Mouse (Mus musculus) neural tube, embryonic 15.5 days (tissue): ENCODE results near the gene Gabrr1. TPM values are rescaled to one million over a fixed set of nuclear protein-coding genes. Genes with fewer than 3 reads are reported as not detected.
"Not testable (repeated sequence)": the region's sequence is repeated elsewhere in the genome, so short reads cannot be mapped to it uniquely, and the experiment has no call there.

Source experiments
- ATAC-seq: fragments of 200-750 bp; cut with Nextera tagmentation; 2 replicates; pipeline ENCODE4 v1.8.0; 2017; ENCODE audit warnings: mild to moderate bottlenecking, moderate TSS enrichment, moderate library complexity; ENCODE audit not compliant: low FRiP score
- H3K27ac ChIP-seq: fragments of 300-500 bp; sonication (generic); replicated peaks from 2 replicates; pipeline ENCODE4 v1.5.1; 2015; ENCODE audit warnings: mild to moderate bottlenecking, inconsistent platforms
- H3K27me3 ChIP-seq: fragments of 300-500 bp; sonication (generic); replicated peaks from 2 replicates; pipeline ENCODE4 v1.6.1; 2015; ENCODE audit warnings: inconsistent platforms
- H3K36me3 ChIP-seq: fragments of 300-500 bp; sonication (generic); 2 replicates; pipeline ENCODE4 v1.6.1; 2015; ENCODE audit warnings: inconsistent platforms
- H3K4me1 ChIP-seq: fragments of 300-500 bp; sonication (generic); 2 replicates; pipeline ENCODE4 v1.6.1; 2015; ENCODE audit warnings: inconsistent platforms
- H3K4me2 ChIP-seq: fragments of 300-500 bp; sonication (generic); 2 replicates; pipeline ENCODE4 v1.6.1; 2015; ENCODE audit warnings: inconsistent platforms, mild to moderate bottlenecking, moderate library complexity
- H3K4me3 ChIP-seq: fragments of 300-500 bp; sonication (generic); replicated peaks from 2 replicates; pipeline ENCODE4 v1.5.1; 2015; ENCODE audit warnings: mild to moderate bottlenecking, inconsistent platforms
- H3K9ac ChIP-seq: fragments of 300-500 bp; sonication (generic); replicated peaks from 2 replicates; pipeline ENCODE4 v1.6.1; 2015; ENCODE audit warnings: mild to moderate bottlenecking, inconsistent platforms
- H3K9me3 ChIP-seq: fragments of 300-500 bp; sonication (generic); replicated peaks from 2 replicates; pipeline ENCODE4 v1.6.1; 2016; ENCODE audit warnings: inconsistent platforms
- WGBS: fragments of 180-500 bp; shearing (Covaris S2); methylation state at CpG from one replicate; pipeline ENCODE4 v1.1.7; 2015; ENCODE audit warnings: mixed read lengths; 5-methylcytosine and 5-hydroxymethylcytosine counted together
- polyA plus RNA-seq: library from polyadenylated mRNA; unstranded; fragments of >200 nt; fragmentation: Nextera tagmentation; extraction: Ambion mirVana; gene quantifications from 2 replicates; pipeline ENCODE4 v1.2.1, GENCODE M21; 2015

Gene Gabrr1
- 0.27 and 0.28 TPM in 2 replicates for polyA plus RNA-seq

DNA sequence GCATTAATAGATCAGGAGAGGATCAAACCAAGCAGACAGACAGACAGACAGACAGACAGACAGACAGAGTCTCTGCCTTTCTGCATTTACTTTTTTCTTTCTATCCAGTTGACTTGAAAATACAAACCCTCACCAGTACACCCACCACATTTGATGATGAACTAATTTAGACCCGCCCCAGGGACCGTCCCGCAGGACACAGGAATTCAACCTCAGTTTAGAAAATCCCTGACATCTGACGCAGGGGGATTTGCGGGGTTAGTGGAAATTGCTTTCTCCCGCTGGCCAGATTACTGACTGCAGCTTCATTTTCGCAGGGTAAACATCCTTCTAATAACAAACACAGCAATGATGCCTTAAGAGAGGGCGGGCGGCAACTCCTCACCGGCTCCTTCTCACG lies at the start of gene Gabrr1:
Gene Gabrr1, plus strand, starts transcription at position 301 of the 400 bp plus-strand sequence.
- ATAC-seq: no peak
- H3K4me1 ChIP-seq: no peaks in the 10 kb centered on the region
- no peak within 1 kb of the TSS for H3K4me2 ChIP-seq
- no peaks in the 10 kb centered on the region for H3K9me3 ChIP-seq
- no peaks in the 10 kb centered on the region for H3K36me3 ChIP-seq
- no peaks in the 10 kb centered on the region for H3K27me3 ChIP-seq
- no peak within 1 kb of the TSS for H3K9ac ChIP-seq
- H3K4me3 ChIP-seq: no peak within 1 kb of the TSS
- no peak within 1 kb of the TSS for H3K27ac ChIP-seq
- WGBS: 81% methylated on average over 11 of the region's 11 CpGs

DNA sequence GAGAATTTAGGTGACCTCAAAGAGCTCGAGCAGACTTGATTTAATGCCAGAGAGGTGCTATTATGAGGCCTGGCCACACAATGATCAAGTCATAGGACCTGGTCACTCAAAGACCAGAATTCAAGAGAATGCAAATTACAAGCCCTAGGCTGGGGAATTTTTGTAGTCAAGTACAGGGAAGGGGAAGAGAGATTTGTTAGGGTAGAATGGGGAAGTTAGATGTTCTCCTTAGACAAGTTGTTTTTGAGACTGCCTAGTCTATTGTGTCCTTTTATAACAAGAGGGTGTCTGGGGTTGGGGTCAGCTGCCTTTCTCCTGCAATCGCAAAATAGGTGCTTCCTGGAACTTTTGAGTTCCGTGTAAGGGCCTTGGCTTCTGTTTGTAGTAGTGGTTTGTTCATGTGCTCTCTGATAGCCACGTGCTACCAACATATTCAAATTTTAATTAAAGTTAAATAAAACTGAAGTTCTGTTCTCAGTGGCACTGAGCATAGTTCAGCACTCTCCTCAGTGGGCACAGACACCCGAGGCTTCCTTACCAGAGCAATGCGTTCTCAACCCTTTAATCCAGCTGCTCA lies 33.1 kb upstream of the Gabrr1 start:
- ATAC-seq: no peak
- whole genome bisulfite sequencing: 86% methylated on average over 6 of the region's 6 CpGs

DNA sequence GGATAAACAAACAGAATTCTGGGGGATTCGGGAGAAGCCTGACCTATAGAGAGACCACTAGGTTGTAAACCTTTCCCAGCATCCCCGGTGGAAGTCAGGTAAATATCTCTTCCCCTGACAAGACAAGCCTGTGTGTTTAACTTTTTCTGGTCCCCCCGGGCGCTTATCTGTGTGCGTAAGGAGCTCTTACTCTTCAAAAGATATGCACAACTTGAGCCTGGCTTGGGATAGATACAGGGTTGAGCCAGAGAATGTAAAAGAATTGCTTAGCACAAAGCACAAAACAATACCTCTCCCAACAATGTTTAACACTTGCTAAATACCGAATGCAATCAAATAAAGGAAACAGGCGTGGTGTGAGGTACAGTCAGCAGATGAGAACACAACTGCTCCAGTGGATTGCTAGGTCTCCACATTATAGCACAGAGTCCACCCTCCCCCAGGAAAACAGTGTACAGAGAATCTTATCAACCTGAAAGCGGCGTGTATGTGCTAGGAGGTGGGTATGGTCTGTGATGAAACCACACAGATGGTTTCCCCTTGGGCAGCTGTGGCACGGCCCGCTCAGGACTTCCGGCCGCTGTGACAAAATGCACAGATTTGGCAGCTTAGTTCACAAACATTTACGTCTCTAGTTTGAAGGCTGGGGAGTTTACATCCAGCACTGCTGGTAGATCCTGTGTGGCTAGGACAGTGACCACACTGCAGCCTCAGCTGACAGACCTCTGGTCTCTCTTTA lies 22.4 kb upstream of the Gabrr1 start:
- Histone ChIP-seq H3K9me3 (no peaks in the 10 kb centered on the region), H3K27ac (no peak overlapping the region), H3K4me1 (no peaks in the 10 kb centered on the region), H3K9ac (no peak overlapping the region), H3K4me3 (no peak overlapping the region), H3K27me3 (no peaks in the 10 kb centered on the region), H3K36me3 (no peaks in the 10 kb centered on the region), H3K4me2 (no peak overlapping the region)
- ATAC-seq: no peak
- 89% methylated on average over 14 of the region's 14 CpGs for WGBS

More for the DNA sequence above, 33.1 kb upstream of the Gabrr1 start:
- Histone ChIP-seq H3K27ac (no peak overlapping the region), H3K4me1 (no peaks in the 10 kb centered on the region), H3K4me3 (no peak overlapping the region), H3K9ac (no peak overlapping the region), H3K9me3 (no peaks in the 10 kb centered on the region), H3K27me3 (no peaks in the 10 kb centered on the region), H3K36me3 (no peaks in the 10 kb centered on the region), H3K4me2 (no peak overlapping the region)

DNA sequence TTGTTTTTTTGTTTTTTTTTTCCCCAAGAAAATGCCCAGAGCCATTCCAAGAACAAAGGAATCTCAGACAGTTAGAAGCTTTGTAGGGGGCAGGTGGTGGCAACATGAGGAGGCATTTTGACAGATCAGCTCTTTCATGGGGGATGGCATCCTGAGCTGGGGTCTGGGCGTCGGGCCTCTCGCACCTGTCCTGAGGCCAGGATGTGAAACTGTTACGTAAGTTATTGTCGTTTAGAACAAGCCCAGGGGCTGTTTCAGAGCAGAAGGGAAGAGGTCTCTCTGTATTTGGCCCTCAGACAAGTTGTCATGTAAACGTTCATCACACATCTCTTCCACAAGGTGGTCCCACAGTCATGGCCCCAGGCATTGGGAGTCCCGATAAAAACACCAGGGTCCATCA lies 21.5 kb upstream of the Gabrr1 start:
- WGBS: 86% methylated on average over 7 of the region's 7 CpGs
- H3K36me3 ChIP-seq: no peaks in the 10 kb centered on the region
- no peaks in the 10 kb centered on the region for H3K9me3 ChIP-seq
- no peaks in the 10 kb centered on the region for H3K27me3 ChIP-seq
- no peak overlapping the region for H3K9ac ChIP-seq
- ATAC-seq: no peak
- H3K27ac ChIP-seq: no peak overlapping the region
- no peaks in the 10 kb centered on the region for H3K4me1 ChIP-seq
- no peak overlapping the region for H3K4me2 ChIP-seq
- H3K4me3 ChIP-seq: no peak overlapping the region

DNA sequence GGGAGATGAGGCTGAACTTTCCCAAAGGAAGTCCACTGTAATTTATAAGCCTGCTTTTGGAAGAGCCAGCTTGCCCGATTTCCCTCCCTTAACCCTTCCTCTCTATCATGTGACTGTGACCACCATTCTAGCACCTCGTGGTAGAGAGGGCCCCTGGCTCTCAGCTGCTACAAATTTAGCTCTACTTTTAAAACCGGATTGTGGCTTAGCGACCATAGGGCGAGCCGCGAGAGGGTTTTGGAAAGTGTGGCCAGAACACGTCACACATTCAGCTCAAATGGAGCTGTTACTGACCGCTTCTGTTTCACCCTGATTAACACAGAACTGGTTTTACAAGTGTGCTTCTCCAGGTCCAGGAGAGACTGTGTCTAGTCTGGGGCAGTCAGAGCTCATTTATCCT lies 21.0 kb upstream of the Gabrr1 start:
- WGBS: 91% methylated on average over 9 of the region's 9 CpGs
- H3K4me1 ChIP-seq: no peaks in the 10 kb centered on the region
- H3K4me2 ChIP-seq: no peak overlapping the region
- H3K9ac ChIP-seq: no peak overlapping the region
- ATAC-seq: no peak
- H3K27me3 ChIP-seq: no peaks in the 10 kb centered on the region
- H3K36me3 ChIP-seq: no peaks in the 10 kb centered on the region
- no peak overlapping the region for H3K4me3 ChIP-seq
- H3K27ac ChIP-seq: no peak overlapping the region
- H3K9me3 ChIP-seq: no peaks in the 10 kb centered on the region

DNA sequence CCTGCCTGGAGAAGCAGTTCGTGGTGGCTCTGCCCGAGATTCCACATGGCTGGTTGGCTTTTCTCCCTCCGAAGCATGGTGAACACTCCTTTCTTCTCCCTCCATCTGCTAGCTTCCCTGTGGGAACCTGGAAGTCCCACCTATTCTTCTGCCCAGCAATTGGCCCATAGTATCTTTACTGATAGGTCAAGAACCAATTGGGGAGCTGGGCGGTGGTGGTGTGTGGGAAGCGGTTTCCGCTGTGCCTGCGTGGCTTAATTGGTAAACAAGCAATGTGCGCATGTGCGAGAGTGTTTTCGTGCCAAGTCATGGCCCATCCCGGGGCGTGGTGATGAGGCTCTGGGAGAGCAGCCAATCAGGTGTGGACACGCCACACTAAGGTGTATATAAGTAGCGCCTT lies 19.5 kb upstream of the Gabrr1 start:
- not testable (repeated sequence) for H3K9ac ChIP-seq, H3K4me3 ChIP-seq, H3K27ac ChIP-seq, ATAC-seq, H3K27me3 ChIP-seq, H3K4me1 ChIP-seq, H3K36me3 ChIP-seq, H3K9me3 ChIP-seq, H3K4me2 ChIP-seq
- WGBS: 97% methylated on average over 14 of the region's 14 CpGs

DNA sequence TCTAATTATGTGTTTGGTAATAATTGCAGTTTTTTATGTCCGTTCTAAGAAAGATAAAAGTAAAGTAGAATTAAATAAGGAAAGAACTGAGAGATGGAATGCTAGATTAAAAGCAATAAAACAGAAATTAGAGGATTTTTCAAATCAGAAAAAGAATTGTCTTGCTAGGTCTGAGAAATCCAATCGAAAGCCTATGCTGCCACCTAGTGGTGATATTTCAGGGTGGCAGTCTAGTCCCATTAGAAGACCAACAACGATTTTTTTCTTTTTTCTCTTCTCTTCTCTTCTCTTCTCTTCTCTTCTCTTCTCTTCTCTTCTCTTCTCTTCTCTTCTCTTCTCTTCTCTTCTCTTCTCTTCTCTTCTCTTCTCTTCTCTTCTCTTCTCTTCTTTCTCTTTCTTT lies 13.2 kb upstream of the Gabrr1 start:
- WGBS: 6% methylated on average over 3 of the region's 3 CpGs
- H3K4me2 ChIP-seq, ATAC-seq, H3K27me3 ChIP-seq, H3K9ac ChIP-seq, H3K4me1 ChIP-seq, H3K36me3 ChIP-seq, H3K27ac ChIP-seq, H3K4me3 ChIP-seq, H3K9me3 ChIP-seq: not testable (repeated sequence)

DNA sequence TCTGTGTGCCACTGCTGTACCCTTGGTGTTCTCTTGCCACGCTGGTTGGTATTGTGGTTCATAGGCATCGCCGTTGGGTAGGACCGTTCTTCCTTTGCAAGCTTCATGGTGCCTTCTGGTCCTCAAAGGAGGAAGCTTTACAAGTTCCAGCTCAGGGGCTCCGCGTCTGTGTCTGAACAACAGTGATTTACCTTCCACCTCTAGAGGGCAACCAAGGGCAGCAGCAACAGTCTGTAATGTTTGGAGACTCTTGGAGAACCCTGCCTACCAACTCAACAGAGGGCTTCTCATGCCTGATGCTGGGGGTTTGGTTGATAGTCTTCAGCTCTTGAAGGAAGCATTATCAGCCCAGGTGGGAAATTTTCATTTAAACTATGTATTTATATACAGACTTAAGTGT lies 7.8 kb upstream of the Gabrr1 start:
- ATAC-seq: no peak
- no peaks in the 10 kb centered on the region for H3K9me3 ChIP-seq
- 84% methylated on average over 6 of the region's 6 CpGs for WGBS
- no peaks in the 10 kb centered on the region for H3K36me3 ChIP-seq
- H3K9ac ChIP-seq: no peak overlapping the region
- H3K27me3 ChIP-seq: no peaks in the 10 kb centered on the region
- no peak overlapping the region for H3K4me2 ChIP-seq
- H3K4me3 ChIP-seq: no peak overlapping the region
- no peak overlapping the region for H3K27ac ChIP-seq
- no peaks in the 10 kb centered on the region for H3K4me1 ChIP-seq

DNA sequence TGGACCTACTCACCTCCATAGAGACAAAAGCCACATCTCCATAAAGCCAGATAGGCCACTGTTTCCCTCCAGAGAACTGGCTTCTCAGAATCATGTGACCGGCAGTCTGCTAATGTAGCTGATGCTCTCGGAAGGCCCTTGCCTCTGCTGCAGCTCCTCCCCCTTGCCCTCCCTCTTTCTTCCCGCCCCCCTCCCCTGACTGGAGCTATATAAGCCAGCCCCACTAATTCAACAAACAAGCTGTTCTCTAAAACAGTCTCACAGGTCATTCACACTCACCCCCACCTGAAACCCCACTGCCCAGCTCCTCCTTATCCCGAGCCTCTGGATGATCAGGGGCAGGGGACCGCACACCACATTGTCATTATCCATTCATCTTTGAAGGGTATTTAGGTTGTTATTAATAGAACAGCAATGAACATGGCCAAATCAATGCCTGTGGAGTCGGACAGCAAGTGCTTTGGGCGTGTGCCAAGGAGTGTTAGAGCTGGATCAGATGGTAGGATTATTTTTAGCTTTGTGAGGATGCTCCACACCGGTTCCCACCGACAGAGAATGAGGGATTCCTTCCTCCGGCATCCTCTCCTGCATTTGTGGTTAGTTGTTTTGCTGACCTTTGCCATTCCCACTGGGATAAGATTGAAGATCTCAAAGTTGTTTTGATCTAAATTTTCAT lies 6.8 kb upstream of the Gabrr1 start:
- no peak overlapping the region for H3K4me3 ChIP-seq
- H3K4me1 ChIP-seq: no peaks in the 10 kb centered on the region
- no peaks in the 10 kb centered on the region for H3K36me3 ChIP-seq
- H3K4me2 ChIP-seq: no peak overlapping the region
- H3K9ac ChIP-seq: no peak overlapping the region
- H3K27ac ChIP-seq: no peak overlapping the region
- 69% methylated on average over 10 of the region's 10 CpGs for WGBS
- H3K9me3 ChIP-seq: no peaks in the 10 kb centered on the region
- no peaks in the 10 kb centered on the region for H3K27me3 ChIP-seq
- ATAC-seq: no peak

DNA sequence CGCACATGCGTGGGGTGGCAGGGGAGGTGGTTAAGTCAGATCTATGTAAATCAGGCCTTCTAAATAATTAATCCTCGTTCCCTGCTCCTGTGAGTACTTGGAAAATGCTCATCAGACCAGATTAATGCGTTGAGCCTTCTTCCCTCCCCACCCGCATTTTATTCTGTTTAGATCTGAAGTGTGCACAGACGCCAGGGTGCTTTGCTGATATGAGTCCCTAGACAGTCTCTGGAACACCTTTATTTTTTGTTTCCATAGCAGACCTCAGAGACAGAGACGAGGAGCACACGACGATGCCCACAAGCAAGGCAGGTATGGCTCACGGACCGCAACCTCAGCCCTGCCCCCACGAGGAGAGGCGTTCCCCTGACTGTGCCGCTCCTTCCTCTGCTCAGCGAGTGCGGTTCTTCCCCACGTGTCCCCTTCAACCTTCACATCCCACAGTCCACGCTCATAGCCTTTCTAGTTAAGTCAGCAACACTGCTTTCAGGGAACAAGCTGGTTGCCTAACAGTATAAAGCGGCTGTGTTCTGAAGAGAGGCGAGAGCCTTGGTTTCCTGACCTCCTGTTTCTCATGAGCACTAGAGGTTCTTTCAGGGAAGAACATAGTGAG lies 14.5 kb downstream of the Gabrr1 start:
- Histone ChIP-seq H3K27ac (peak overlapping the region; percentile 18; the same call in 1 of the 2 replicates), H3K27me3 (no peaks in the 10 kb centered on the region), H3K4me2 (peak overlapping the region; percentile 50), H3K36me3 (no peaks in the 10 kb centered on the region), H3K4me1 (peaks cover 10% of the 10 kb centered on the region), H3K9me3 (no peaks in the 10 kb centered on the region), H3K4me3 (no peak overlapping the region; the same call in 1 of the 2 replicates), H3K9ac (no peak overlapping the region; the same call in 1 of the 2 replicates)
- no peak; the same call in 1 of the 2 replicates for ATAC-seq
- 38% methylated on average over 20 of the region's 20 CpGs for WGBS

DNA sequence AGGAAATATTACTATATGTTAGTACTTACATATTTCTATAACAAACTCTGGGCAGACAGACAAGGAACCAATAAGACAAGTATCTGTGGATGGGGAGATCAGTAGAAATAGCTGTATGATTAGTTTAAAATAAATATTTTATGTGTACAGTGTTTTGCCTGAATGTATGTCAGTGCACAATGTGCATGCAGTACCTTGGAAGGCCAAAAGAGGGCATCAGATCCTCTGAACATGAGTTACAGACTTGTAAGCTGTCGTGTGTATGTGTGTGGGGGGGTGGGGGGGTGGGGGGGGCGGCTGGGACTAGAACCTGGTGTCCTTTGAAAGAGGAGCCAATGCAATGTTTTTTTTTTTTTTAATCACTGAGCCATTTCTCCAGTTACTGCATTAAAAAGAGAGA lies 15.5 kb downstream of the Gabrr1 start:
- no peak overlapping the region for H3K9ac ChIP-seq
- H3K4me1 ChIP-seq: peaks cover 10% of the 10 kb centered on the region
- 10% methylated on average over 2 of the region's 2 CpGs for WGBS
- ATAC-seq: no peak
- H3K36me3 ChIP-seq: no peaks in the 10 kb centered on the region
- no peaks in the 10 kb centered on the region for H3K9me3 ChIP-seq
- no peak overlapping the region for H3K4me2 ChIP-seq
- no peak overlapping the region for H3K4me3 ChIP-seq
- no peaks in the 10 kb centered on the region for H3K27me3 ChIP-seq
- H3K27ac ChIP-seq: no peak overlapping the region
